Mouse (Mus musculus): ENCODE data around the gene Aplp2.
"Not testable (repeated sequence)": the region's sequence is repeated elsewhere in the genome, so short reads cannot be mapped to it uniquely, and the experiment has no call there.

Gene Aplp2

DNA sequence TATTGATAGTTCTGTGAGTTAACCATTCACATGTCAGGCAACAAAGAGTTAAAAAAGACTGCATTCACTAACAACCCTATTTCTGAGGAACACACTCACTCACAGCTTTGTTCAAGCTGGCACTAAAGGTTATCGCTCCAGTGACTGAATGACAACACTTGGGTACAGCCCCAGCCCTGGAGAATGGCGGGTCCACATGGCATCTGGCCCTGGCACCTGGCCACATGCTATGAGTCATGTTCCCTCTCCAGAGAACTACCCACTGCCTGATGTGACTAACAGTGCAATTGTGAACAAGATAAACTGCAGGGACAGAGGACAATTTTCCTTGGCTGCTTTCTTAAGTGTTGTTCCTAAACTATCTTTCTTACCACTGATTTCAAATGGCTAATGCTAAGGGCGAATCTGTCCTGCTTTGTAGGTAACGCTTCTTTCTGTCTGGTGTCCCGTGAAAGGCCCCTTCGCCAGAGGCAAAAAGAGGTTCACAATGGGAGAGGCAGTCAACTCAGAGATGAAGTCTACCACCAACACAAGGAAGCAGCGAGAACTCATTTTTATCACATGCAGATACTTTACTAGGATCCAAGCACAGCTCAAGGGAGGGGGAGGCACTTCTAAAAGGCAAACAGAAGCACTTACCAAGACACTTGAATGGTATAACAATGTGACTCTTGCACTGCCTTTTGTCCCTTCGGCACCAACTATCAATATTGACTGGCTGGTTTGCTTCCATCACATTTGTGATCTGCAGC, 35.1 kb downstream of the Aplp2 start:
- DNase-seq = peak; percentile 84 to 91

GRCm38 (mm10) chr9:31175978-31176377, 35.6 kb downstream of the Aplp2 start:
- no peak for DNase-seq

- no peak for DNase-seq
Measured at GRCm38 (mm10) chr9:31175346-31175745, 36.3 kb downstream of the Aplp2 start.

- no peak for DNase-seq
Measured at GRCm38 (mm10) chr9:31168356-31169093, 43.1 kb downstream of the Aplp2 start.

DNA sequence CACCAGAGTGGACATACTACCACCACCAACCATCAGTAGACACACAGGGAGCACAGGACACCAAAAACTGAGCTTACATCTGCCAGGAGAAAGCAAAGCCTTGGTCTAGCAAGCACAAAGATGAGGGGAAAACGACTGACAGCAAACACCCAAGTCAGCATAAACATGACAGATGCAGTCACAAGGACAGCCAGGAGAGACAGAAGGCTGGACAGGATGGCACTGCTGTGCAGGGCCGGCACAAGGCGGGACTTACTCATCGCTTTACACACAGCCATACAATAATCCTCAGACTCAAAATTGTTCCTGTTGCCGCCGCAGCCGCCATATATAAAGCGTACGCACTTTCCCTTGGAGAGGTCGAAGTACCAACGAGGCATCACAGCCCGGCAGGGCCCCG, 44.3 kb downstream of the Aplp2 start:
- DNase-seq = peak; percentile 33 to 37

GRCm38 (mm10) chr9:31165505-31165904, 46.1 kb downstream of the Aplp2 start:
- not testable (repeated sequence) for DNase-seq

GRCm38 (mm10) chr9:31163327-31163726, 48.3 kb downstream of the Aplp2 start:
- no peak for DNase-seq

- DNase-seq = no peak
Measured at GRCm38 (mm10) chr9:31162911-31163310, 48.7 kb downstream of the Aplp2 start.

- peak in 1 of 2 experiments; percentile 47 for DNase-seq
Measured at GRCm38 (mm10) chr9:31159910-31160309, 51.7 kb downstream of the Aplp2 start.

- no peak for DNase-seq
Measured at GRCm38 (mm10) chr9:31156594-31156993, 55.0 kb downstream of the Aplp2 start.

DNA sequence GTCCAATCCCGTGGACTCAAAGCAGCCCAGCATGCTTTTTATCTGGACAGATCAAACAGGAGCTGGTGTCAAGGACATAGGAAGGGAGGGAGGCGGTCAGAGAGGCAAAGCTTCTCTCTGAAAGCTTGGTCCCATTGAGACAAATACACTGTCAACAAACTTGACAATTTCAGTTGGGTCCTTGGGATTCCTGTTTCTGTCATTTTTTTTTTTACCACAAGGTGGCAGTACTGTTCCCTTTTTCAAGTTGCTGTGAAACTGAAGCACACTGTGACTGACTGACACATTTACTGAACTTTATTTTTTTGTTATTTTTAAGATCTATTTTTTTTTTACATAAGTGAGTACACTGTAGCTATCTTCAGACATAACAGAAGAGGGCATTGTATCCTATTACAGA, 60.6 kb downstream of the Aplp2 start:
- DNase-seq = no peak

DNA sequence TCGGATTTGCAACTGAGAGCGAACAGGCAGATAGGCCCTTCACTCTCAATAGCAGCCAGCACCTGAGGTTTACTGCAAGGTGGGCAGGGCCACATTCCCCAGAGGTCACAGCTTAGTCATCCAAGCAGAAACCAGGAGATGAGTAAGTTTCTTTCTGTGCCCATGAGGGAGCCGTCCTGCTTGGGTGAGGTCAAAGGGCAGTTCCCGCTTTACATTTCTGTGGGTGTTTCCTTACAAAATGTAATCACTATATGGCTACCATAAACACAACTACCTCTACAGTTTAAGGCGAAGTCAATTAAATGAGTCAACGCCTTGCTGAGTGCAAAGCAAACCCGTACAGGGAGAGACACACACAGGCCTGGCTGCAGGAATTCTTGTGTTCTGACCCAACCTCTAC, 63.5 kb downstream of the Aplp2 start:
- DNase-seq = no peak

- DNase-seq = no peak
Measured at GRCm38 (mm10) chr9:31145272-31145925, 66.2 kb downstream of the Aplp2 start.

GRCm38 (mm10) chr9:31142924-31143323, 68.7 kb downstream of the Aplp2 start:
- no peak for DNase-seq

GRCm38 (mm10) chr9:31133131-31133530, 78.5 kb downstream of the Aplp2 start:
- DNase-seq = no peak

GRCm38 (mm10) chr9:31131205-31131968, 80.2 kb downstream of the Aplp2 start, which contains the start of gene St14:
Gene St14 (minus strand): TSS chr9:31131853.
- peak in 1 of 2 experiments; percentile 51 for DNase-seq

- no peak for DNase-seq
Measured at GRCm38 (mm10) chr9:31130357-31131204, 81.0 kb downstream of the Aplp2 start.

DNA sequence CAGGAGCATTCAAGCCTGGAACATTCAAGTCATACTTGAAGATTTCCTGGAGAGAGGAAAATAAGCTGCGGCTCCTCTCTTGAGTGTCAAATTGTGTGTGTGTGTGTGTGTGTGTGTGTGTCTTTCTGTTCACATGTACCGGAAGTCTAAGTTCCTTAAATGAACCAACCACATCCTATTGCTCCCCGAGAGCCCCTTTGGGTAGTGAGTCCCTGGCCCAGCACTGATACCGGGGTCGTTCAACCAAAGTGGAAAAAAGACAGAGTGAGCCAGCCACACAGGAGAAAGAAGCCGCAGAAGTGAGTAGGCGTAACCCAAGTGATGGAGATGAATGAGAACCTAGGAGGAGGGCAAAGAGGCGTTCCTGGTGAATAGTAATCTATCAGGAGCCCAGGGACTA, 81.7 kb downstream of the Aplp2 start:
- no peak for DNase-seq

- no peak for DNase-seq
Measured at GRCm38 (mm10) chr9:31127876-31128465, 83.6 kb downstream of the Aplp2 start.

DNA sequence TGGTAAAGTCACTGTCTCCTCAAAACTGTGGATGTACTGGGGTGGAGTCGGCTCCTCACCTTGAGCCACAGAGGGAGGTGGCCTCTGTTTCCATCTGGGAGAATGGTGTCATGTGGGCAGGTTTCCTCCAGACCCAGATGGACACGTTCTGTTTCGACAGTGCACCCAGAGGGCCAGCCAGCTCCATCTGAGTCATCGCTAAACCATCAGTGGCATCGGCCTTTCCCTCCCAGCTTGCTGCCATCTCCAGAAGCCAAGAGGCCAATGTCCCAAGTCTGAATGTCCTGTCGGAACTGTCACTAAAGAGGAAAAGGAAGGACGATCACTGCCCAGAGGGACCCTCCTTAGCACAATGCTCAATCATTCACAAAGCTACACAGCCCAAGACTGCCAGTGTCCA, 85.5 kb downstream of the Aplp2 start:
- peak in 1 of 2 experiments; percentile 28 for DNase-seq

GRCm38 (mm10) chr9:31122464-31123030, 89.1 kb downstream of the Aplp2 start:
- DNase-seq = no peak
